Mouse (Mus musculus) lung, postnatal 0 days (tissue): ENCODE measurements at regions not wholly inside any gene's neighbourhood (a gene's known extent, or its start where the extent isn't known, plus 50 kb on each side); places are given as distances from the start of the nearest gene placed in this dataset.

Source experiments
- ATAC-seq: fragments of 200-750 bp; cut with Nextera tagmentation; 2 replicates; pipeline ENCODE4 v1.8.0; 2017; ENCODE audit warnings: moderate library complexity
- DNase-seq: peaks from one replicate; pipeline ENCODE4 v3.0.0-alpha.2; 2016; ENCODE audit warnings: low spot score
- H3K27ac ChIP-seq: fragments of 300-500 bp; sonication (generic); 2 replicates; pipeline ENCODE4 v1.5.1; 2014; ENCODE audit warnings: antibody characterized with exemption, mild to moderate bottlenecking, low read length, mixed read lengths
- H3K27me3 ChIP-seq: fragments of 300-500 bp; sonication (generic); replicated peaks from 2 replicates; pipeline ENCODE4 v1.6.1; 2014; ENCODE audit warnings: low read length, mixed read lengths; ENCODE audit not compliant: insufficient read depth
- H3K36me3 ChIP-seq: fragments of 300-500 bp; sonication (generic); 2 replicates; pipeline ENCODE4 v1.6.1; 2014; ENCODE audit warnings: low read length, mixed read lengths; ENCODE audit not compliant: insufficient read depth
- H3K4me1 ChIP-seq: fragments of 300-500 bp; sonication (generic); 2 replicates; pipeline ENCODE4 v1.6.1; 2014; ENCODE audit warnings: antibody characterized with exemption, low read depth, low read length, mixed read lengths; ENCODE audit not compliant: insufficient read depth
- H3K4me2 ChIP-seq: fragments of 300-500 bp; sonication (generic); replicated peaks from 2 replicates; pipeline ENCODE4 v1.6.1; 2014; ENCODE audit warnings: low read depth, mild to moderate bottlenecking, low read length, moderate library complexity, mixed read lengths
- H3K4me3 ChIP-seq: fragments of 300-500 bp; sonication (generic); 2 replicates; pipeline ENCODE4 v1.5.1; 2014; ENCODE audit warnings: low read depth, low read length
- H3K9ac ChIP-seq: fragments of 300-500 bp; sonication (generic); replicated peaks from 2 replicates; pipeline ENCODE4 v1.6.1; 2014; ENCODE audit warnings: low read depth, mild to moderate bottlenecking
- H3K9me3 ChIP-seq: fragments of 300-500 bp; sonication (generic); 2 replicates; pipeline ENCODE4 v1.6.1; 2016; ENCODE audit warnings: low read length, mixed read lengths
- CTCF ChIP-seq: IDR thresholded peaks from 2 replicates; pipeline ENCODE4 v1.5.1; 2016; ENCODE audit warnings: antibody characterized with exemption, mild to moderate bottlenecking
- EP300 ChIP-seq: IDR thresholded peaks from 2 replicates; pipeline ENCODE4 v1.6.1; 2016; ENCODE audit warnings: antibody characterized with exemption, mild to moderate bottlenecking, control low read depth
- WGBS: fragments of 180-500 bp; shearing (Covaris S2); extraction: QIAGEN DNeasy Blood & Tissue Kit; methylation state at CpG from one replicate; pipeline ENCODE4 v1.1.7; 2014; 5-methylcytosine and 5-hydroxymethylcytosine counted together

DNA sequence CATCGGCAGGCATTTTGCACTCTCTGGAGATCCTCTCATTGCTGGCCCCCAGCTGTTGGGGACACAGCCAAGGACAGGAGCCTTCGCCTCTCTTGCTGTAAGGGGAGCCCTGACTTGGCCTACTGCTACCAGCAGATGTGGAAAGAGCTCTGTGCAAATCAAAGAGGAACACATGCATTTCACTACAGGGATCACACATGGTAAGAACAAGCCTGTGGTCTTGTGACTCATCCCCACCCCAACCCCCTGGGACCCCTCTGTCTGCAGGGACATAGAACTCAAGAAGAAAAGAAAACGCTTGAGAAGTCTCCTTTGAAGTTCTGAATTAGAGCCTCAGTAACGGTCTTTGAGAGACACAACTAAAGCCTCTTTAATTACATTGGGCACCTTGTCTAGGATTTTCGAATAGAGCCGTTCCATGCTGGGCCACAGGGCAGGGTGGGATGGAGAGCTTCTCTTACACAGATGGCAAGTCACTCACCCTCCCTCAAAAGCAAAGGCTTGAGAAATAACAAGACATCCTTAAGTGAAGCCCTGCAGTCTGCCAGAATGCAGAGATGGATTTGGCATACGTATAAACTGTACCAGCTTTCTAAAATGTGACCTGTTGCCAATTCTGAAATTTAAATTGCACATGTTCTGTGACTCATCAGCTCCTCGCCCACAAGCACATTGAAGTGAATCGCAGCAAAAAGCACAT lies 92.8 kb downstream of the Aipl1 start:
- 60% methylated on average over 9 of the region's 9 CpGs for WGBS
- no peak overlapping the region for H3K9ac ChIP-seq
- no peaks in the 10 kb centered on the region for H3K9me3 ChIP-seq
- no peaks in the 10 kb centered on the region for H3K36me3 ChIP-seq
- DNase-seq (no peak), ATAC-seq (no peak)
- H3K27ac ChIP-seq, result no peak overlapping the region
- no peaks in the 10 kb centered on the region for H3K27me3 ChIP-seq
- H3K4me3 ChIP-seq, result no peak overlapping the region
- TF ChIP-seq EP300 (no peak), CTCF (no peak)
- H3K4me1 ChIP-seq, result no peaks in the 10 kb centered on the region
- H3K4me2 ChIP-seq, result no peak overlapping the region

DNA sequence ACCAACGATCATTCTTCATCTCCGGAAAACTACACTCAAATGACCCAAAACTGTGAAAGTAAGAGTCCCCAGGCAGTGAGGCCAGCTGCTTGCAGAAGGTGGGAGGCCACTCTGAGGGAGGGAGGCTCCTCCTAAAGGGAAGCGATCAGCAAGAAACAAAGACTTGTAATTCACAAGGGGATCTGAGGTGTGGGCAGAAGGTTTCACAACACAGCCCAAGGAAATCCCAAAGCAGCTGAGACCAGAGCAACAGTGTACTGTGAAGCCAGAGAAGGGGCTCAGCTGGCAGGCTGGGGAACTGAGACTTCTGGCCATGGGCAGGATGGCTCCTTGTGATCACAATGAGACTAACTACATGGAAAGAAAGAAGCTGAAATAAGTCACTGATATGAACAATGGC lies 93.8 kb downstream of the Aipl1 start:
- no peaks in the 10 kb centered on the region for H3K27me3 ChIP-seq
- no peak overlapping the region for H3K9ac ChIP-seq
- H3K27ac ChIP-seq, result no peak overlapping the region
- ATAC-seq, result no peak
- 29% methylated on average over 3 of the region's 3 CpGs for WGBS
- TF ChIP-seq CTCF (no peak), EP300 (no peak)
- H3K4me1 ChIP-seq, result no peaks in the 10 kb centered on the region
- no peaks in the 10 kb centered on the region for H3K9me3 ChIP-seq
- H3K4me3 ChIP-seq, result no peak overlapping the region
- H3K4me2 ChIP-seq, result no peak overlapping the region
- H3K36me3 ChIP-seq, result no peaks in the 10 kb centered on the region
- DNase-seq, result no peak

- Histone ChIP-seq H3K9me3 (no peaks in the 10 kb centered on the region), H3K27me3 (no peaks in the 10 kb centered on the region), H3K27ac (no peak overlapping the region), H3K36me3 (no peaks in the 10 kb centered on the region), H3K4me2 (no peak overlapping the region), H3K4me1 (no peaks in the 10 kb centered on the region), H3K4me3 (no peak overlapping the region), H3K9ac (no peak overlapping the region)
- TF ChIP-seq CTCF, result no peak
- no peak for TF ChIP-seq EP300
- 78% methylated on average over 6 of the region's 6 CpGs for WGBS
- ATAC-seq (no peak), DNase-seq (no peak)
These were observed 98.2 kb downstream of the Aipl1 start for GRCm38 (mm10) chr11:71939066-71939465.

DNA sequence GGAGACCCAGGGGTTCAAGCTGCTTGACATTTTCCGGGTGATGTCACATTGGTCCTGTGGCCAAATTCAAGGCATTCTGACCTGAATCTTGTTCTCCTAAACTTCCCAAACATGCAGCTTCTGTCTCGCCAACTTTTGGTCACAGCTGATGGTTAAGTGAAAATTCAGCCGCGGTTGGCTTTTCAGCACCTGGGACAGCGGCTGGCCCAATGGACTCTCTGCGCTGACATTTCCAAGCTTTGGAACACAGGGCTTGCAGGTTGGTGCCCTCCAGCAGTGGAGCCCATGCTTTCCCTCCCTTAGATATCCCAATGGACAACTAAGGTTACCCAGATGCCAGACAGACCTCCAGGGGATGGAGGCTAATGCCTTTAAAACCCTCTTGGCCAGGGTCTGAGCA lies 100.2 kb downstream of the Aipl1 start:
- no peak overlapping the region for H3K9ac ChIP-seq
- WGBS, result 35% methylated on average over 6 of the region's 6 CpGs
- no peaks in the 10 kb centered on the region for H3K4me1 ChIP-seq
- no peak overlapping the region for H3K4me3 ChIP-seq
- H3K27ac ChIP-seq, result no peak overlapping the region
- H3K36me3 ChIP-seq, result no peaks in the 10 kb centered on the region
- H3K9me3 ChIP-seq, result no peaks in the 10 kb centered on the region
- ATAC-seq, result no peak
- no peak overlapping the region for H3K4me2 ChIP-seq
- DNase-seq, result no peak
- TF ChIP-seq CTCF (no peak), EP300 (no peak)
- H3K27me3 ChIP-seq, result no peaks in the 10 kb centered on the region

DNA sequence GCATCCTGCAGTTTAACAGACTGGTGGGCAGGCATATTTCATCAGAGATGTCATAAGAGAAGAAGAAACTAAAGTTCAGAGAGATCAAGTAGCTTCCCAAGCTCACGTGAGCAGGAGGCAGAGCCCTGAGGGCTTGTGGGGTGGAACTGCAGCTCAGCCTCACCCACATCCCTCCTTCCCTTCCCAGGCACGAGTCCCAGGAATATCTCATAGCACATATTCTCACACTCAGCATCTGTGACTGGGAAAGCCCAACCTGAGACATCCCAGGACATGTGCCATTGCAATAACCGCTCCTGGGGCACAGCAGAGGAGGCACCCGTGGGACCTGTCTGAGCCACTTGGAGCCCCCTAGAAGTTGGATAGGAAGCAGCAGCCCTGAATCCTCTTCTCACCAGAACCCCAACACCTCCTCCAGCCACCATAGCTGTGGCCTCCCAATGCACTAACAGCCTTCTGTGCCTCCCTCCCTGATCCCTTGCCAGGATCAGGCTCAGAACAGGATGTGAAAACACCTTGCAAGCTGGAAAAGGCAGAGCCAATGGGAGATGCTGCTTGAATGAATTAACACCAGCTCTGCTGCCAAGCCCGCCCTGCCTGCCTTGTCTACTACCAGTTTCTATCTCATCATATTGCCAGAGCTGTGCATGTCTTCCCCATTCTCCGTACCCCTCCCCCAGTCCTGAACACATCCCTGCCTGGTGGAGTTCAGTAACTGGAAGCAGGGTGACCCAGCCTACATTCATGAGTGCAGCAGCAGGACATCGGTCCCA lies 107.4 kb downstream of the Aipl1 start:
- TF ChIP-seq CTCF, result no peak
- TF ChIP-seq EP300, result no peak

GRCm38 (mm10) chr11:71914665-71915064 lies 122.6 kb downstream of the Aipl1 start:
- 57% methylated on average over 5 of the region's 5 CpGs for WGBS
- no peak overlapping the region for H3K9ac ChIP-seq
- ATAC-seq, result no peak

More for the DNA sequence above, 107.4 kb downstream of the Aipl1 start:
- Histone ChIP-seq H3K27me3 (no peaks in the 10 kb centered on the region), H3K9ac (no peak overlapping the region), H3K9me3 (no peaks in the 10 kb centered on the region), H3K4me2 (no peak overlapping the region), H3K4me3 (no peak overlapping the region), H3K36me3 (no peaks in the 10 kb centered on the region), H3K4me1 (no peaks in the 10 kb centered on the region), H3K27ac (no peak overlapping the region)
- no peak for ATAC-seq
- no peak for DNase-seq
- WGBS, result 64% methylated on average over 7 of the region's 7 CpGs

More at GRCm38 (mm10) chr11:71914665-71915064, 122.6 kb downstream of the Aipl1 start:
- Histone ChIP-seq H3K36me3 (no peaks in the 10 kb centered on the region), H3K4me3 (no peak overlapping the region), H3K4me1 (no peaks in the 10 kb centered on the region), H3K27ac (no peak overlapping the region), H3K27me3 (no peaks in the 10 kb centered on the region), H3K4me2 (no peak overlapping the region), H3K9me3 (no peaks in the 10 kb centered on the region)
- DNase-seq, result no peak
- TF ChIP-seq EP300, result no peak
- no peak for TF ChIP-seq CTCF
